36 mouse cellular contexts compared by ENCODE assay signal in genomic region chr3:55446681-55447080, GRCm38 (mm10). TPM values are rescaled to one million over a fixed set of nuclear protein-coding genes. Genes with fewer than 3 reads are reported as not detected.
DNase-seq lines count a peak whose midpoint lies in the region; ATAC-seq and TF ChIP-seq lines count a peak whose summit lies in the region.
"Had no signal": no experiment of that assay in that cellular context is flagged by ENCODE, and none has a peak within 500 bp of the region (broad histone marks: within the 10 kb centered on the region; RNA-seq: fewer than 3 reads in every experiment).

No protein-coding gene starts in this region.

- peak overlapping the region; percentile 91 for H3K27ac ChIP-seq in left cerebral cortex, adult 2 months
- H3K27ac ChIP-seq in midbrain, embryonic 16.5 days (ENCODE audit: low read length): no peak overlapping the region
- H3K27ac ChIP-seq: embryonic facial prominence, embryonic 10.5 days; hindbrain, embryonic 10.5 days; hindbrain, embryonic 14.5 days had no signal

- 94% methylated on average over 7 of the region's 7 CpGs for WGBS in midbrain, embryonic 16.5 days

- H3K4me3 ChIP-seq in left cerebral cortex, adult 2 months: no peak overlapping the region
- H3K4me3 ChIP-seq in midbrain, embryonic 16.5 days (ENCODE audit: low read depth, low read length): no peak overlapping the region
- H3K4me3 ChIP-seq: embryonic facial prominence, embryonic 10.5 days; embryonic facial prominence, embryonic 13.5 days; erythroblast, embryonic 14.5 days; hindbrain, embryonic 10.5 days had no signal

- no peak for ATAC-seq in midbrain, embryonic 16.5 days
- ATAC-seq: intestine, postnatal 0 days; Patski had no signal

- H3K4me1 ChIP-seq in midbrain, embryonic 16.5 days (ENCODE audit: control insufficient read depth, insufficient read depth, low read length): no peaks in the 10 kb centered on the region
- H3K4me1 ChIP-seq: hindbrain, embryonic 10.5 days had no signal

- DNase-seq in cerebellum, adult 9-11 months: peak; percentile 22
- no peak for DNase-seq in cerebellum, postnatal 4 days (ENCODE audit: low spot score in 2 of 2)
- DNase-seq in heart, adult 11 months: peak; percentile 71
- no peak for DNase-seq in heart, postnatal 14 days
- no peak for DNase-seq in left cerebral cortex, adult 2 months (ENCODE audit: extremely low spot score in 1 of 2, low spot score in 2 of 2)
- no peak for DNase-seq in left cerebral cortex, postnatal 14 days (ENCODE audit: low spot score in 2 of 2)
- DNase-seq: adrenal gland, postnatal 10 days; adrenal gland, postnatal 36 days; B cell, adult 2 months; cerebellum, adult 11 months; cerebellum, adult 8-10 months; cerebellum, postnatal 14 days; embryo, embryonic 11 days; gastrocnemius, postnatal 10 days; gastrocnemius, postnatal 36 days; heart, postnatal 36 days had no signal

- no peak overlapping the region for H3K9ac ChIP-seq in midbrain, embryonic 16.5 days (ENCODE audit: low read depth, low read length)
- H3K9ac ChIP-seq: embryonic facial prominence, embryonic 13.5 days; hindbrain, embryonic 14.5 days had no signal

- no peaks in the 10 kb centered on the region for H3K27me3 ChIP-seq in midbrain, embryonic 16.5 days (ENCODE audit: control insufficient read depth, insufficient read depth, low read depth, low read length)
- H3K27me3 ChIP-seq: CH12.LX; embryonic facial prominence, embryonic 13.5 days; Patski had no signal

- peaks cover 3% of the 10 kb centered on the region; the same call in 1 of the 2 replicates for H3K36me3 ChIP-seq in midbrain, embryonic 16.5 days (ENCODE audit: control insufficient read depth, insufficient read depth, low read length)
- H3K36me3 ChIP-seq: embryonic facial prominence, embryonic 10.5 days; embryonic facial prominence, embryonic 13.5 days; G1E; hindbrain, embryonic 10.5 days had no signal

- TF ChIP-seq CTCF in left cerebral cortex, adult 2 months (IDR thresholded peaks at IDR 0.05): no peak

- intact Hi-C loops in heart, postnatal 14 days (cut with DNase I): no loop called here
- intact Hi-C loops in left cerebral cortex, adult 2 months (cut with DNase I): no loop called here
- intact Hi-C loops in left cerebral cortex, postnatal 14 days (cut with DNase I): no loop called here

- H3K9me3 ChIP-seq in midbrain, embryonic 16.5 days (replicated peaks; ENCODE audit: control insufficient read depth, low read length, poor library complexity, severe bottlenecking): no peaks in the 10 kb centered on the region
- H3K9me3 ChIP-seq: embryonic facial prominence, embryonic 10.5 days; embryonic facial prominence, embryonic 13.5 days; hindbrain, embryonic 10.5 days had no signal

- H3K4me2 ChIP-seq in midbrain, embryonic 16.5 days (ENCODE audit: low read length): no peak overlapping the region
- H3K4me2 ChIP-seq: embryonic facial prominence, embryonic 13.5 days; heart, embryonic 11.5 days; hindbrain, embryonic 14.5 days had no signal

RNA-seq across cellular contexts. Expression of gene Gm21954, which starts 25.3 kb away (rescaled TPM):
- total RNA-seq in heart, postnatal 14 days (2021): not detected
- not detected for total RNA-seq in left cerebral cortex, adult 2 months (2021)
- total RNA-seq in left cerebral cortex, postnatal 14 days (2021): not detected
- not detected in 2 replicates for polyA plus RNA-seq in midbrain, embryonic 16.5 days (2015; fragmentation: Nextera tagmentation; extraction: Ambion mirVana)
- total RNA-seq: adrenal gland, adult 18-20 months; adrenal gland, postnatal 10 days; adrenal gland, postnatal 36 days; CH12.LX; common myeloid progenitor, adult 5-6 weeks; G1E; gastrocnemius, adult 18-20 months; gastrocnemius, postnatal 10 days; gastrocnemius, postnatal 36 days; granulocyte monocyte progenitor cell, adult 5-6 weeks; heart, adult 8-10 months; heart, postnatal 36 days had no signal
- polyA plus RNA-seq: embryonic facial prominence, embryonic 10.5 days; embryonic facial prominence, embryonic 13.5 days; erythroblast, embryonic 14.5 days; forebrain, embryonic 14.5 days; G1E; heart, embryonic 11.5 days; heart, embryonic 14.5 days; heart, postnatal 0 days; hindbrain, embryonic 10.5 days; hindbrain, embryonic 14.5 days; intestine, embryonic 14.5 days; intestine, postnatal 0 days; Patski had no signal

Comparison
In these comparisons a context has a peak if more than half of its experiments do, and no peak if none do; other contexts are left out.
1. DNase-seq: peak in cerebellum, adult 9-11 months (single experiment) and heart, adult 11 months (single experiment); none in cerebellum, postnatal 4 days (0 of 2), heart, postnatal 14 days (0 of 2), left cerebral cortex, adult 2 months (0 of 2) and left cerebral cortex, postnatal 14 days (0 of 2).